Mouse (Mus musculus): ENCODE data around the gene Acta2. TPM values are rescaled to one million over a fixed set of nuclear protein-coding genes. Genes with fewer than 3 reads are reported as not detected.

The Acta2 gene
- polyA plus RNA-seq, 1 experiment from 2014 or later, result 1,416 TPM

GRCm38 (mm10) chr19:34284383-34284782 is 29.0 kb upstream of the Acta2 start:
- Histone ChIP-seq H3K4me3 (ENCODE audit: low read depth, low read length) (no peak overlapping the region), H3K4me2 (peak overlapping the region; percentile 32)

GRCm38 (mm10) chr19:34283614-34284013 is 28.2 kb upstream of the Acta2 start:
- no peak for ATAC-seq (replicated peaks; ENCODE audit: insufficient number of reproducible peaks, low FRiP score, low TSS enrichment)
- Histone ChIP-seq H3K4me2 (no peak overlapping the region), H3K9me3 (replicated peaks; ENCODE audit: control insufficient read depth, low read length) (no peaks in the 10 kb centered on the region), H3K9ac (ENCODE audit: low read depth, low read length) (no peak overlapping the region), H3K27ac (ENCODE audit: low read depth, low read length) (no peak overlapping the region), H3K4me1 (ENCODE audit: control insufficient read depth, insufficient read depth, low read length) (no peaks in the 10 kb centered on the region), H3K27me3 (ENCODE audit: control insufficient read depth, insufficient read depth, low read length) (peaks cover 7% of the 10 kb centered on the region; the same call in 1 of the 2 replicates), H3K4me3 (ENCODE audit: low read depth, low read length) (no peak overlapping the region), H3K36me3 (ENCODE audit: control insufficient read depth, insufficient read depth, low read length) (no peaks in the 10 kb centered on the region)
- WGBS (ENCODE audit: insufficient replicate concordance), result 66% methylated on average over 6 of the region's 6 CpGs

More at GRCm38 (mm10) chr19:34284383-34284782, 29.0 kb upstream of the Acta2 start:
- WGBS (ENCODE audit: insufficient replicate concordance), result 53% methylated on average over 10 of the region's 10 CpGs
- Histone ChIP-seq H3K36me3 (ENCODE audit: control insufficient read depth, insufficient read depth, low read length) (no peaks in the 10 kb centered on the region), H3K9me3 (replicated peaks; ENCODE audit: control insufficient read depth, low read length) (no peaks in the 10 kb centered on the region), H3K27me3 (ENCODE audit: control insufficient read depth, insufficient read depth, low read length) (peaks cover 7% of the 10 kb centered on the region; the same call in 1 of the 2 replicates), H3K4me1 (ENCODE audit: control insufficient read depth, insufficient read depth, low read length) (no peaks in the 10 kb centered on the region), H3K9ac (ENCODE audit: low read depth, low read length) (no peak overlapping the region), H3K27ac (ENCODE audit: low read depth, low read length) (no peak overlapping the region)
- no peak for ATAC-seq (replicated peaks; ENCODE audit: insufficient number of reproducible peaks, low FRiP score, low TSS enrichment)

GRCm38 (mm10) chr19:34278078-34278477 is 22.7 kb upstream of the Acta2 start:
- H3K9ac ChIP-seq (ENCODE audit: low read depth, low read length), result no peak overlapping the region
- no peak overlapping the region for H3K4me3 ChIP-seq (ENCODE audit: low read depth, low read length)
- ATAC-seq (replicated peaks; ENCODE audit: insufficient number of reproducible peaks, low FRiP score, low TSS enrichment), result no peak
- 83% methylated on average over 3 of the region's 3 CpGs for WGBS (ENCODE audit: insufficient replicate concordance)
- no peak overlapping the region for H3K4me2 ChIP-seq
- no peak overlapping the region for H3K27ac ChIP-seq (ENCODE audit: low read depth, low read length)
- no peaks in the 10 kb centered on the region for H3K9me3 ChIP-seq (replicated peaks; ENCODE audit: control insufficient read depth, low read length)
- no peaks in the 10 kb centered on the region for H3K4me1 ChIP-seq (ENCODE audit: control insufficient read depth, insufficient read depth, low read length)
- H3K27me3 ChIP-seq (ENCODE audit: control insufficient read depth, insufficient read depth, low read length), result peaks cover 7% of the 10 kb centered on the region; the same call in 1 of the 2 replicates
- H3K36me3 ChIP-seq (ENCODE audit: control insufficient read depth, insufficient read depth, low read length), result no peaks in the 10 kb centered on the region

GRCm38 (mm10) chr19:34273073-34273472 is 17.7 kb upstream of the Acta2 start:
- no peaks in the 10 kb centered on the region for H3K27me3 ChIP-seq (ENCODE audit: control insufficient read depth, insufficient read depth, low read length)
- no peak for ATAC-seq (replicated peaks; ENCODE audit: insufficient number of reproducible peaks, low FRiP score, low TSS enrichment)
- WGBS (ENCODE audit: insufficient replicate concordance), result 95% methylated on average over 1 of the region's 1 CpGs
- H3K4me2 ChIP-seq, result no peak overlapping the region
- H3K27ac ChIP-seq (ENCODE audit: low read depth, low read length), result no peak overlapping the region
- no peaks in the 10 kb centered on the region for H3K36me3 ChIP-seq (ENCODE audit: control insufficient read depth, insufficient read depth, low read length)
- H3K9ac ChIP-seq (ENCODE audit: low read depth, low read length), result no peak overlapping the region
- H3K4me1 ChIP-seq (ENCODE audit: control insufficient read depth, insufficient read depth, low read length), result no peaks in the 10 kb centered on the region
- H3K9me3 ChIP-seq (replicated peaks; ENCODE audit: control insufficient read depth, low read length), result no peaks in the 10 kb centered on the region
- H3K4me3 ChIP-seq (ENCODE audit: low read depth, low read length), result no peak overlapping the region

- Histone ChIP-seq H3K27ac (ENCODE audit: low read depth, low read length) (no peak overlapping the region), H3K9ac (ENCODE audit: low read depth, low read length) (no peak overlapping the region), H3K27me3 (ENCODE audit: control insufficient read depth, insufficient read depth, low read length) (no peaks in the 10 kb centered on the region), H3K4me1 (ENCODE audit: control insufficient read depth, insufficient read depth, low read length) (no peaks in the 10 kb centered on the region), H3K9me3 (replicated peaks; ENCODE audit: control insufficient read depth, low read length) (no peaks in the 10 kb centered on the region), H3K36me3 (ENCODE audit: control insufficient read depth, insufficient read depth, low read length) (no peaks in the 10 kb centered on the region), H3K4me3 (ENCODE audit: low read depth, low read length) (no peak overlapping the region), H3K4me2 (no peak overlapping the region)
- no peak for ATAC-seq (replicated peaks; ENCODE audit: insufficient number of reproducible peaks, low FRiP score, low TSS enrichment)
- 83% methylated on average over 13 of the region's 13 CpGs for WGBS (ENCODE audit: insufficient replicate concordance)
These were observed 15.6 kb upstream of the Acta2 start for GRCm38 (mm10) chr19:34270824-34271464.

- WGBS (ENCODE audit: insufficient replicate concordance), result 81% methylated on average over 11 of the region's 11 CpGs
- H3K9me3 ChIP-seq (replicated peaks; ENCODE audit: control insufficient read depth, low read length), result no peaks in the 10 kb centered on the region
- H3K4me1 ChIP-seq (ENCODE audit: control insufficient read depth, insufficient read depth, low read length), result no peaks in the 10 kb centered on the region
- H3K4me2 ChIP-seq, result no peak overlapping the region
- no peak overlapping the region for H3K9ac ChIP-seq (ENCODE audit: low read depth, low read length)
- H3K4me3 ChIP-seq (ENCODE audit: low read depth, low read length), result no peak overlapping the region
- H3K27me3 ChIP-seq (ENCODE audit: control insufficient read depth, insufficient read depth, low read length), result no peaks in the 10 kb centered on the region
- no peaks in the 10 kb centered on the region for H3K36me3 ChIP-seq (ENCODE audit: control insufficient read depth, insufficient read depth, low read length)
- ATAC-seq (replicated peaks; ENCODE audit: insufficient number of reproducible peaks, low FRiP score, low TSS enrichment), result no peak
- no peak overlapping the region for H3K27ac ChIP-seq (ENCODE audit: low read depth, low read length)
These were observed 14.8 kb upstream of the Acta2 start for GRCm38 (mm10) chr19:34270106-34270726.

- Histone ChIP-seq H3K27me3 (ENCODE audit: control insufficient read depth, insufficient read depth, low read length) (no peaks in the 10 kb centered on the region), H3K9ac (ENCODE audit: low read depth, low read length) (no peak overlapping the region)
- 48% methylated on average over 1 of the region's 1 CpGs for WGBS (ENCODE audit: insufficient replicate concordance)
These were observed 13.6 kb upstream of the Acta2 start for GRCm38 (mm10) chr19:34268991-34269390.

GRCm38 (mm10) chr19:34265604-34266193 is 10.3 kb upstream of the Acta2 start:
- no peak overlapping the region for H3K9ac ChIP-seq (ENCODE audit: low read depth, low read length)
- H3K4me2 ChIP-seq, result no peak overlapping the region
- H3K27ac ChIP-seq (ENCODE audit: low read depth, low read length), result peak overlapping the region; percentile 41; the same call in 1 of the 2 replicates
- H3K9me3 ChIP-seq (replicated peaks; ENCODE audit: control insufficient read depth, low read length), result no peaks in the 10 kb centered on the region
- no peak overlapping the region for H3K4me3 ChIP-seq (ENCODE audit: low read depth, low read length)
- H3K4me1 ChIP-seq (ENCODE audit: control insufficient read depth, insufficient read depth, low read length), result no peaks in the 10 kb centered on the region
- no peak for ATAC-seq (replicated peaks; ENCODE audit: insufficient number of reproducible peaks, low FRiP score, low TSS enrichment)
- H3K36me3 ChIP-seq (ENCODE audit: control insufficient read depth, insufficient read depth, low read length), result no peaks in the 10 kb centered on the region
- H3K27me3 ChIP-seq (ENCODE audit: control insufficient read depth, insufficient read depth, low read length), result no peaks in the 10 kb centered on the region
- WGBS (ENCODE audit: insufficient replicate concordance), result 51% methylated on average over 5 of the region's 5 CpGs

More at GRCm38 (mm10) chr19:34268991-34269390, 13.6 kb upstream of the Acta2 start:
- no peak overlapping the region for H3K27ac ChIP-seq (ENCODE audit: low read depth, low read length)
- no peak overlapping the region for H3K4me3 ChIP-seq (ENCODE audit: low read depth, low read length)
- no peak overlapping the region for H3K4me2 ChIP-seq
- H3K36me3 ChIP-seq (ENCODE audit: control insufficient read depth, insufficient read depth, low read length), result no peaks in the 10 kb centered on the region
- no peak for ATAC-seq (replicated peaks; ENCODE audit: insufficient number of reproducible peaks, low FRiP score, low TSS enrichment)
- H3K4me1 ChIP-seq (ENCODE audit: control insufficient read depth, insufficient read depth, low read length), result no peaks in the 10 kb centered on the region
- H3K9me3 ChIP-seq (replicated peaks; ENCODE audit: control insufficient read depth, low read length), result no peaks in the 10 kb centered on the region
